Mouse (Mus musculus): ENCODE measurements around the gene Skp1a.

Skp1a gene

GRCm38 (mm10) chr11:52277433-52278150, 45.8 kb downstream of the Skp1a start:
- DNase-seq (ENCODE audit: low read depth, low spot score), result no peak

DNA sequence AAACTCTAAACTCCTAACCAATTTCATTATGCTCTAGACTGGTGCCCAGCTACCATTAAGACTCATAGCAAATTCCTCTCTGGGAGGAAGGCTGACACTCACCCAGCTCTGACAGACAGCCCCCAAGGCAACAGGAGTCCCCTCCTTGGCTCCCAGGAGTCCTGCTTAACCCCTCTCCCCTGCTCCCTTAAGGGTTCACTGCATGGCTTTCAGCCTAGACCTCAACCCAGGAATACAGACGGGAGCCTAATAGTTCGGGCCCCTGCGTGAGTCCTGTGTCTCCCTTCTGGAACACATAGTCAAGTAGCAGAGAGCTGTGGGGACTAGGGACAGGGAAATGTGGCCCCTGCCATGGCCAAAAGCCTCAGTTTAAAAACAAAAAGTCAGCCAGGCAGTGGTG, 46.4 kb downstream of the Skp1a start:
- no peak for DNase-seq (ENCODE audit: low read depth, low spot score)

DNA sequence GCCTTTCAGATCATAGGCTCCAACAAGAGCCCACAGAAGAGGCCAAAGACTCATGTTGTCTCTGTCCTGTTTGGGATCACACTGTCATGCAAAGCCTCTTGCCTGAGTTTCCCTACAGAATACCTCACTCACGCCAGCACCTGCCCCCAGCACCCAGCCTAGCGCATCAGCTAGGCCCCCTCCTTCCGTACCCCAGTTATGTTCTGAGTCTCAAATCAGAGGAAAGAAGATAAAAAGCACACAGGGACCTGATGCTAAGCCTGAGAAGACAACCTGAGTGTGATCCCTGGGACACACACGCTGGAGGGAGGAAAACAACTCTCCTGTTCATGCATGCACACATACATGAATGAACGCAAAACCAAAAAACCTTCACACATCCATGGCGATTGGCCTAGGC, 47.2 kb downstream of the Skp1a start:
- no peak for DNase-seq (ENCODE audit: low read depth, low spot score)

DNA sequence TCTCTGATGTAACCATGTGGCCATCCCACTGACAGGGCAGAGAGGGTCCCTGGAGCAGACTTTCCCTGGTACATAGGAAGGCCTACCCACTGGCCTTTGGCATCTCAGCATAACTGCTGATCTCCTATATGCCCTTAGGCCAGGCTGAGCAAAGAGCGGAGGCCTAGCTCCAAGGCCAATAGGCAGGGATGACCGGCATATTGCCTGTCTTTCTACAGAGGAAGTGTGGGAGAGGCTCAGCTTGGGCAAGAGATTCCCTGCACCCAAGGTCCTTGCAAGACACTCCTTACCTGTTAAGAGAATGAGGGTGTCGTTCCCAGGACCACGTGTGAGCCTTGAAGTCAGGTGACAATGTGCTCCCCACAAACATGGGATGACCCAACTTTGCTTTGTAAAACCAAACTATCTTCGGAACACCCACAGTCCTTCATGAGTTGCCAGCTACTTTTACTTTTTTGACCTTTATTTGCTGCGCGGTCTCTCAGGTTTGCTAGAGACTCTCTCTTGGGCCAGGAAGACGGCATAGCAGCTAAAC, 47.9 kb downstream of the Skp1a start:
- no peak for DNase-seq (ENCODE audit: low read depth, low spot score)

DNA sequence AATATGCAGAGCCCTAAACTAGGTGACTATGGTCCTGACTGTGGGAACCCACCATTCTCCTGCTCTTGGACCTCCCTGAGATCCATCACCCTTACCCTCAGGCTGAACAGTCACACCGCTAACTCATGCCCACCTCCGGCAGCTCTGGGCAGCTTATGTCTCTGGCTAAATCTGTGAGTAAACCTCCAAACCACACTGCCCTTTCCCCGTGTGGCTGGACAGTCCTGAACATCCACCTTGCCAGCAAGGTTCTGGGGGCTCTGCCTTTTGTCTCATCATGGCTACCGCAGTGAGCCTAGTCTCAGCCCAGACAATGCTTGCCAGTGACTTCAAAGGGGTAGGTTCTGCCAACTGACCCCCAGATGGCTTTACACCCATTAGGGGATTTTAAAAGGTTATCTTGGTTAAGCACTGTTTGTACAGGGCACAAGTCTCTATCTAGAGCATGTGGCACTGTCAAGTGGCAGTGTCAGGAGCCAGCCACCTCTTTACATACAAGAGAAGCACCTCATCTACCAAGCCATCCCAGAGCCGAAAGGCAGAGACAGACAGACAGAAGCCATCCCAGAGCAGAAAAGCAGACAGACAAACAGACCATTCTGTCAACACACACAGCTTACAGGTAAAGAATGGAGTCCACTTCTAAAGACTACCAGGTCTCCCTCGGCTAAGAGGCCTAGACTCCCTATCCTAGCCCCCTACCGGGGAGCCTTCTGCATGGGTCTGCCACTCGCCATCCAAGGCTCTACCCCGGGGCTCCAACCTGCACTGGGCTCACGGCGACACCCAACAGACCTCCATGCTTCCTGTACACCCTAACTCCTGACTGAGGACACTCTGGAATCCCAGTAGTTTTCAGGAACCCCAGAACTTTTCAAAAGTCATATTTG, 49.0 kb downstream of the Skp1a start:
- no peak for DNase-seq (ENCODE audit: low read depth, low spot score)

- DNase-seq (ENCODE audit: low read depth, low spot score), result no peak
Measured at GRCm38 (mm10) chr11:52281568-52282328, 50.0 kb downstream of the Skp1a start.

DNA sequence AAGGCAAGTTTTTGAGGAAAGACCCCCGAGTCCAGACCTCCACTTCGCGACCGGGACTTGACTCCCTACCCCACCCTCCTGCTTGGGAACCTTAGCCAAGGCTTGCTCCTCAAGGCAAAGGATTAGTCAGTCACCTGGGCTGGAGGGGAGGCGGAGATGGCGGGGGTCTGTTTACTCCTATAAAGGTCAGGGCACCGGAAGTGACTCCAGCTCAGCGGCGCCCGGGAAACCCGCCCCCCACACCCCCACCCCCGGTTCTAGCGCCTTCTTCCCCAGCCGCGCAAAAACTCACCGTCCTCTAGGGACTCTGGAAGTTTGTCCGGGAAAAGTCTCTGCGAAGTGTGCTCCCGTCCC, 50.6 kb downstream of the Skp1a start:
- no peak for DNase-seq (ENCODE audit: low read depth, low spot score)

DNA sequence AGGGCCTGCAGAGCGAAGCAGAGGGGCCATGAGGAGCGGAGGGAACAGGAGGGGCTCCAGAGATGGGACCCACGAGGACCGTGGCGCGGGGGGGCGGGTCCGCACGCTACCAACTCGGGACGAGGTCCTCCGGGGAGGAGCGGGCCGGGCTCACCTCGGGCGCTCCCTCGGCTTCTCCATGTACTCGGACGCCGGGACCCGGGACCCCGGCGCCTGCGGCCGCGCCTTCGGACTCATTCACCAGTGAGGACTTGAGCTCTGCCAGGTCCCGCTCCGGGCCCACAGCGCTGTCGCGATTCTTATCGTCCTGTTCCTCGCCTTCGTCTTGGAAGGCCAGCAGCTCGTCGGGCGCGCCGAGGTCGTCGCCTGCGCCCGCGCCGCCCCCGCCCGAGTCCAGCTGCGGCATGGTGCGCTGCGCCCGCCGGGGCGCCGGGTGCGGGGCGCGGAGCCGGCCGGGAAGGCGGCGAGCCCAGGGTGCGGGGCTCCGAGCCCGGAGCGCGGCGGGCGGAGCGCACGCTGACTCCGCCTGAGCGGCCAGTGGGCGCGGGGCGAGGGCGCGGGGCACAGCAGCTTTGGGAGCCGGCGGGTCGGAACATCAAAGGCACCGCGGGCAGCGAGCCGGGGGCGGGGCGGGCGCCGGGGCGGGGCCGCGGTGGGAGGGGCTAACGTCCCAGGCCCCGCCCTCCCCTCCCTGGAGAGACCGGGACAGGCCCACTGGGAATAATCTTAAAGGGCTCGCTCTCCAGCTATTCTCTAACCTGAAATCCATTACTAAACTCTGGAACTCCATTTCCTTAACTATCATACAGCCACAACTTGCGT, 51.2 kb downstream of the Skp1a start, which contains the start of gene Tcf7:
Tcf7 (minus strand) TSS at position 241 of the 822 bp plus-strand sequence.
- peak; percentile 32 for DNase-seq (ENCODE audit: low read depth, low spot score)

DNA sequence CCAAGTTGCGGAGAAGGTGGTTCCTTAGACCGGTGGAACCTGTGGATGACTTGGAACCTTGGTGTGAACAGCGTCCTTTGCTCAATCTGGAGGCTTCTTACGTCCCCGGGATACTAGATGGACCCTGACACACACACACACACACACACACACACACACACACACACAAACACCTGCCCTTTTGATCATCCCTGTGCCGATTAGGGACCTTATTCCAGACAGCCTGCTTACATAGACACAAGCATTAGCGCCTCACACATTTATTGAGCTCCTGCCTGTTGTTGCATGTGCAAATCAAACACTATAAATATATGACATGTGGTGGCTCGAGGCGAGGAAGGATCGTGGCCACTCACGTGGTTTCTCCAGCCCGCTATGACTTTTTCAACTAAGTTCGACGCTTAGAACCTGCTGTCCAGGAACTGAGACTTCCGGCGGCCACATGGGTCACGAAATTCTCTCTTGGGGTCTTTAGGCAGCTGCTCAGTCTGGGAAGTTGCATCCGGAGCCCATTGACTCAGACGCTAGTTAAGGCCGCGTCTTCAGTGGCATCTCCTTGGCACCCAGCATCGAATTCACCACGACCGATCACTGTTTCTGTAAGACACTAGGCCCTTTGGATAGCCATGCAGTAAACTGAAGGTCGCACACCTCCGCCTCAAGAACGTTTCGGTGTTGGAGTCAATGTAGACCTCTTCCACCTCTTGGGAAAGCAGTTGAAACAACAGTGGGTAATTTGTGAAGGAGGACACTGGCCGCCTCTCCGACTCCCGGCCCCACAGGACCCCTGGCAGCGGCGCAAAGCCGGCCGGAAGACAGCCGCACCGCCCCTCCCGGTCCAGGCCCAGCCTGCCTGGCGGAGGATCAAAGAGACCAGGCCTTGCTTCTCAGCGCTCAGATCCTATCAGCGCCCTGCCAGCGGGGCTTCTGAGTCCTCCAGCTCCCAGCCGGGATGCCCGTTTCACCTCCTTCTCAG, 52.1 kb downstream of the Skp1a start:
- no peak for DNase-seq (ENCODE audit: low read depth, low spot score)

- no peak for DNase-seq (ENCODE audit: low read depth, low spot score)
Measured at GRCm38 (mm10) chr11:52286301-52286957, 54.6 kb downstream of the Skp1a start.

DNA sequence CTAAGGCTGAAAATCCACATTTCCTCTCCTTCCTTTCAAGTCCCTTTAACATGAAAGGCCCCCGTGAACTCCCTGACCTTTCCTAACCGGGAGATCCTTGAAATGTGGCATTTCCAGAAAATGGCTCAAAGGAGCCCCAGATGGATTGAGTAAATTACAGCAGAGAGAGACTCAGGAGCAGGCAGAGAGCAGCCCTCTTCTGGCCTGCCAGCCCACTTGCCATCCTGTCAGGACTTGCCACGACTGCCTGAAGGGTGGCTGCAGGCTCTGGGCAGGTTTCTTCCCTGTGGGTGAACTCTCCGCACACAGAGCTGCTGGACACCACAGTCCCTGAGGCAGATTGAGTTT, 55.1 kb downstream of the Skp1a start:
- no peak for DNase-seq (ENCODE audit: low read depth, low spot score)

- DNase-seq (ENCODE audit: low read depth, low spot score), result no peak
Measured at GRCm38 (mm10) chr11:52292346-52292745, 60.6 kb downstream of the Skp1a start.

DNA sequence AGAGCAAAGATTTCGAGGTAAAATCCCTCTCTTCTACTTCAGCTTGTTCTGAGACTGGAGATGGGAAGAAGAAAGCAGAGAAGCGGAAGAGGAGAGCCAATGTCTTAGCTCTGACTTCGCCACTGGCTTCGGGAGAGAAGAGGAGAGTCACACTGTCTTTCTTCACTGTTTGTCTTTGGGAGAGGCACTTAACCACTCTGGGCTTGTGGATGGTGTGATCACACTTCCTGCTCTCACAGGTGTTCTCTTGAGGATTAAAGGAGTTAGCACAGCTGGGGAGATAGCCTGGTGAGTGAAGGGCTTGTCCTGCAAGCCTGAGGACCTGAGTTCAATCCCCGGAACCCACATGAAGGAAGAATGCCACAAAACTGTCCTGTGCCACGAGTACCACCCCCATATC, 61.1 kb downstream of the Skp1a start:
- no peak for DNase-seq (ENCODE audit: low read depth, low spot score)

DNA sequence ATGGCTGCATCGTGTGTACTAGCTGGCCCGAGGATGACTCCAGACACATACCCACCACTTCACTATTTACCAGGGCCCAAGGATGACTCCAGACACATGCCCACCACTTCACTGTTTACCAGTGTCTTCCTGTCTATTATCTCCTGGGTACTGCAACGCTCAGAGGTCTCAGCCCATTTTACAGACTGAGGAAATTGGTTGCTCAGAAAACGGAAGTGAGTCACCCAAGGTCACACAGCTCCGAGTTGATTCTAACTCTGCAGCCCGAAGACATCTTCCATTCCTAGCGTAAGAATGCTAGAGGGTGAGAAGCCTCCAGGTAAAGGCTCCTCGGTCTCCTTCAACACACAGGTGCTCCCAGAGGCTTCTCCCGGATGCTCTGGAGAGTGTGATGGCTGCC, 62.3 kb downstream of the Skp1a start:
- DNase-seq (ENCODE audit: low read depth, low spot score), result no peak
